Mouse (Mus musculus): ENCODE measurements around the gene 4930404N11Rik.

DNA sequence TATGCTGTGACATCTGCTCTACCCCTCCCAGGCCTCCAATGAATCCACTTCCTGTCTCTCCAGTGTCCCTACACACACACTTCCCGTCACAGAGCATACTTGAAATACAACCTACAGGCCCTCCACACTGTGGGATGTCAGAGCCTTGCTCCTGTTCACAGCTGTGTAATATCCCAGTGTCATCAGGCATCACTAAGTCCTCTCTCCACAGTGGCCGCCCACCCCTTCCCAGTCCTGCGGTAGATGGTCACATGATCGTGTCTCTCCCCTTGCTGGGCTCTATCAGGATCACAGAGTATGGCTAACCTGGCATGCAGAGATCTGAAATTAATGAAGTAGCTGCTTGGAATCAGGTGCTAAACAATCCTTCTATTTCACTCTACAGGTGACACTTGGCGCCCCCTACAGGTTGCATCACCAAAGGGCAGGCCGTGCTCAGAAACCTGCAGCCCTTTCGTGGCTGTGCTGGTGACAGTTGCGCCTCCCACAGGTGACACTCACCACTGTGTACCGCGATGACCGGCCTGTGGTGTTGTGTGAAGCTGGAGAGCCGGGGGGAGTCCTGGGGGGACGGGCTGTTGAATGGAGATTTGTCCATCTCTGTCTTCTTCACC lies 40.1 kb upstream of the 4930404N11Rik start:
- no peak for TF ChIP-seq GATA1 (IDR thresholded peaks at IDR 0.05; ENCODE audit: borderline replicate concordance, low read length)
- no peak for TF ChIP-seq FLI1 (IDR thresholded peaks at IDR 0.05; ENCODE audit: low read length)

All from megakaryocyte, embryonic 14.5 days (primary cell).